Mouse (Mus musculus) midbrain, embryonic 14.5 days (tissue): ENCODE data around the gene Ccdc81. TPM values are rescaled to one million over a fixed set of nuclear protein-coding genes. Genes with fewer than 3 reads are reported as not detected.
A peak's percentile ranks its signal among the peaks of the same experiment; 100 is the strongest.

ENCODE experiments used
- ATAC-seq: fragments of 200-750 bp; cut with Nextera tagmentation; 2 replicates; pipeline ENCODE4 v1.8.0; 2017; ENCODE audit warnings: moderate number of reproducible peaks, moderate library complexity; ENCODE audit not compliant: low FRiP score, low TSS enrichment
- DNase-seq: peaks from one replicate; pipeline ENCODE4 v3.0.0-alpha.2; 2015
- H3K27ac ChIP-seq: fragments of 300-500 bp; sonication (generic); replicated peaks from 2 replicates; pipeline ENCODE4 v1.5.1; 2014; ENCODE audit warnings: mild to moderate bottlenecking, low read depth, low read length, moderate library complexity
- H3K27me3 ChIP-seq: fragments of 300-500 bp; sonication (generic); 2 replicates; pipeline ENCODE4 v1.6.1; 2014; ENCODE audit warnings: low read length, control low read depth, mixed read lengths; ENCODE audit not compliant: control insufficient read depth, insufficient read depth
- H3K36me3 ChIP-seq: fragments of 300-500 bp; sonication (generic); 2 replicates; pipeline ENCODE4 v1.6.1; 2014; ENCODE audit warnings: low read length, control low read depth; ENCODE audit not compliant: control insufficient read depth, insufficient read depth
- H3K4me1 ChIP-seq: fragments of 300-500 bp; sonication (generic); 2 replicates; pipeline ENCODE4 v1.6.1; 2014; ENCODE audit warnings: mild to moderate bottlenecking, antibody characterized with exemption, low read length, control low read depth; ENCODE audit not compliant: control insufficient read depth, insufficient read depth
- H3K4me2 ChIP-seq: fragments of 300-500 bp; sonication (generic); 2 replicates; pipeline ENCODE4 v1.6.1; 2014; ENCODE audit warnings: mild to moderate bottlenecking, low read length, moderate library complexity
- H3K4me3 ChIP-seq: fragments of 300-500 bp; sonication (generic); replicated peaks from 2 replicates; pipeline ENCODE4 v1.5.1; 2014; ENCODE audit warnings: low read depth, low read length
- H3K9ac ChIP-seq: fragments of 300-500 bp; sonication (generic); replicated peaks from 2 replicates; pipeline ENCODE4 v1.6.1; 2014; ENCODE audit warnings: mild to moderate bottlenecking, low read length, moderate library complexity
- H3K9me3 ChIP-seq: fragments of 300-500 bp; sonication (generic); 2 replicates; pipeline ENCODE4 v1.6.1; 2016; ENCODE audit warnings: low read length, control low read depth, mixed read lengths; ENCODE audit not compliant: control insufficient read depth
- WGBS: fragments of 180-500 bp; shearing (Covaris S2); extraction: QIAGEN DNeasy Blood & Tissue Kit; methylation state at CpG from one replicate; pipeline ENCODE4 v1.1.7; 2014; 5-methylcytosine and 5-hydroxymethylcytosine counted together
- polyA plus RNA-seq: library from polyadenylated mRNA; unstranded; fragments of >200 nt; fragmentation: Nextera tagmentation; extraction: Ambion mirVana; gene quantifications from 2 replicates; pipeline ENCODE4 v1.2.1, GENCODE M21; 2014

The Ccdc81 gene
- polyA plus RNA-seq, 1 experiment from 2014 or later: 0.66 TPM

GRCm38 (mm10) chr7:89837841-89838240, 65.6 kb downstream of the Ccdc81 start:
- ATAC-seq (no peak), DNase-seq (no peak)
- no peaks in the 10 kb centered on the region for H3K9me3 ChIP-seq
- H3K9ac ChIP-seq: no peak overlapping the region
- H3K27me3 ChIP-seq: no peaks in the 10 kb centered on the region
- no peak overlapping the region for H3K4me3 ChIP-seq
- no peak overlapping the region for H3K4me2 ChIP-seq
- H3K4me1 ChIP-seq: no peaks in the 10 kb centered on the region
- H3K36me3 ChIP-seq: no peaks in the 10 kb centered on the region
- no peak overlapping the region for H3K27ac ChIP-seq
- WGBS: 79% methylated on average over 4 of the region's 4 CpGs

GRCm38 (mm10) chr7:89836676-89837075, 66.8 kb downstream of the Ccdc81 start:
- Histone ChIP-seq H3K4me3 (no peak overlapping the region), H3K27me3 (no peaks in the 10 kb centered on the region), H3K4me2 (no peak overlapping the region), H3K9ac (no peak overlapping the region), H3K36me3 (no peaks in the 10 kb centered on the region), H3K27ac (no peak overlapping the region), H3K9me3 (no peaks in the 10 kb centered on the region), H3K4me1 (no peaks in the 10 kb centered on the region)
- ATAC-seq: no peak
- WGBS: 93% methylated on average over 7 of the region's 7 CpGs
- no peak for DNase-seq

DNA sequence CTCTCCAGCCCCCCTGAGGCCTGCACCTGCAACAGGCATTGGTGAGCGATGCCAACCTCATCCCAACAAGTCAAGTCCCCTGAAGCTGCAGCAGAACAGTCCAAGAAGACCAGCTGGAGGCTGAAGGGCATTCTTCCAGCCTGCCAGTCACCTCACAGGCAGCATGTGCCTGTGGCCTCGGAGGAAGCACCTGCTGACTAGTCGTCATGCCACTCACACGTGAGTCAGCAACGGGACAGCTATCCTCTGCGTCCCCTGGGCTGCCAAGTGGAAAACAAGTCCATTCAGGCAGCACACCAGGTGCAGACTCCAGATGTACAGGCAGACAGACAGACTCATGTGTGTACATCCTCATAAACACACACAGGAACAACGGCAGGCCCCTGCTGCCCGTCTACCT, 67.9 kb downstream of the Ccdc81 start:
- DNase-seq (no peak), ATAC-seq (no peak)
- Histone ChIP-seq H3K9ac (no peak overlapping the region), H3K4me1 (no peaks in the 10 kb centered on the region), H3K27ac (no peak overlapping the region), H3K36me3 (no peaks in the 10 kb centered on the region), H3K27me3 (no peaks in the 10 kb centered on the region), H3K4me3 (no peak overlapping the region), H3K4me2 (no peak overlapping the region), H3K9me3 (no peaks in the 10 kb centered on the region)
- WGBS: 73% methylated on average over 8 of the region's 8 CpGs

DNA sequence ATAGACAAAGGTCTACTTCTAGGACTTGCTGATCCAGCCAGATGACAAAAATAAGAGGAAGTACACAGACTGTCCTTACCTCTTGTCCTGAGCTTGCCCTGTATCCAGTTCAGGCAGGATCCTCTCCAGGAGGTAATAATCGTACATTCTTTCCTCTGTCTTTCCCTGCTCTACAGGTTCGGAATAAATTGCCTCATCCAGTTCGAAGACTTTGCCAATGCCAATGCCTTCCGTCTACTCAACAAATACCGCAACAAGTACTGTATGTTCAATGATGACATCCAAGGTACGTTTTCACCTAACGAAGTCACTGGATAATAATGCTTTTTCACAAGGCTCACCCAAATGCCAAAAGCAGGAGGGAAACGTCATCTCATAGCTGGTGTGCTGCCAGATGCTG, 69.9 kb downstream of the Ccdc81 start:
- H3K4me2 ChIP-seq: no peak overlapping the region
- H3K4me1 ChIP-seq: no peaks in the 10 kb centered on the region
- H3K9me3 ChIP-seq: no peaks in the 10 kb centered on the region
- no peak overlapping the region for H3K27ac ChIP-seq
- no peaks in the 10 kb centered on the region for H3K27me3 ChIP-seq
- H3K36me3 ChIP-seq: no peaks in the 10 kb centered on the region
- no peak overlapping the region for H3K9ac ChIP-seq
- ATAC-seq (no peak), DNase-seq (no peak)
- 95% methylated on average over 8 of the region's 8 CpGs for WGBS
- no peak overlapping the region for H3K4me3 ChIP-seq

DNA sequence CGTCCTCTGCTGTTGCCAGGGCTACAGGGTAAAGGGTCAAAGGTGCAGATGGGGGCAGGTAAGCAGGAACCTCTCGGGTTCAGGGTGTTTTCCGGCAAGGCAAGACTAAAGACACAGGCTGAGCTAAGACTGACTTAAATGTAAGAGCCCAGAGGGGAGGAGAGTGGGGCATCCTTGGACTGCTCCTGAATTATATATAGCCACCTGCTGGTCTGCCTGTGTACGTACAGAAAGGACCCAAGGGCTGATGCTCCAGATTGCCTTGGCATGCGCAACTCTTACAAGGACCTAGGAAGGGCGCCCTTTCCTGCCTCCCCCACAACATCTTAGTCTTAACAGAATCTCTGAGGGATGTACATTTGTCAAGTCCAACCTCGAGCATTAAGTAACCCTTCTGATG, 74.2 kb downstream of the Ccdc81 start:
- H3K4me2 ChIP-seq: no peak overlapping the region
- H3K4me1 ChIP-seq: no peaks in the 10 kb centered on the region
- H3K27ac ChIP-seq: no peak overlapping the region
- no peaks in the 10 kb centered on the region for H3K9me3 ChIP-seq
- no peak overlapping the region for H3K4me3 ChIP-seq
- H3K9ac ChIP-seq: no peak overlapping the region
- H3K27me3 ChIP-seq: no peaks in the 10 kb centered on the region
- 63% methylated on average over 7 of the region's 7 CpGs for WGBS
- peak; percentile 53; the same call in 1 of the 2 replicates for ATAC-seq
- no peaks in the 10 kb centered on the region for H3K36me3 ChIP-seq
- DNase-seq: peak; percentile 31

DNA sequence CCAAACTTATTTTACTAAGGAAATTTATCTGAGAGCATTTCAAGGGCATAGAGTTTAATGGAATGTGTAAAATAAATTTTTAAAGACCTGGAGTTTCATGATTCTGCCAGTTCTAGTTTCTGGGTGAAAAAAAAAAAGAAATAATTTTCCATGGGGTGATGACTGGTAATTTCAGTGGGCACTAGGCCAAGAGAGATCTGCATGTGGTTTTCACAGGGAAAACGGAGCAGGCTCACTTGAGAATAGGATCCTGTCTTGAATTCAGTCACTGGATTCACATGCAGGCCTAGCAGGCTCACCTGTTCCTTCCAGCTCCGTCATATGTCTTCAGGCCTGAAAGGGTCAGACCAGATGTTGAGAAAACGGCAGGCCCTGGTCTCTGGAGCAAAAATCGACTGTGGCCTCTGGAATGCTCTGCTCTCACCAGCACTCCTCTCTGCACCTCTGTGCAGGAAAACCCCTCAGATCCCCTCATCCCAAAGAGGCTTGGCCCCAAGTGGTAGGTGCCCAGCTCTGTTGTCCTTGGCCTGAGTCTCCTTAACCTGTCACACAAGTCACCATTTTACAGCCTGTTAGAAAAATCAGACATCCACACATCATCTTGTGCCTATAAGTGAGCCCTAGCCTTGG, 74.9 kb downstream of the Ccdc81 start:
- no peak overlapping the region for H3K27ac ChIP-seq
- DNase-seq (no peak), ATAC-seq (no peak; the same call in 1 of the 2 replicates)
- H3K9ac ChIP-seq: no peak overlapping the region
- 82% methylated on average over 4 of the region's 4 CpGs for WGBS
- H3K9me3 ChIP-seq: no peaks in the 10 kb centered on the region
- no peaks in the 10 kb centered on the region for H3K27me3 ChIP-seq
- no peak overlapping the region for H3K4me3 ChIP-seq
- no peak overlapping the region for H3K4me2 ChIP-seq
- no peaks in the 10 kb centered on the region for H3K4me1 ChIP-seq
- H3K36me3 ChIP-seq: no peaks in the 10 kb centered on the region

Other genes with a start within 250 kb of the Ccdc81 start
- 134 and 154 TPM in 2 replicates for gene Hikeshi, start 37.6 kb upstream of the Ccdc81 start, polyA plus RNA-seq
- gene Eed, start 77.4 kb upstream of the Ccdc81 start, polyA plus RNA-seq: 29.2 and 32.9 TPM in 2 replicates
- 53.0 and 56.3 TPM in 2 replicates for gene Picalm, start 226.6 kb upstream of the Ccdc81 start, polyA plus RNA-seq